Mouse (Mus musculus) hindbrain, embryonic 13.5 days (tissue): ENCODE measurements around the gene Cfl2. TPM values are rescaled to one million over a fixed set of nuclear protein-coding genes. Genes with fewer than 3 reads are reported as not detected.
"Not testable (repeated sequence)": the region's sequence is repeated elsewhere in the genome, so short reads cannot be mapped to it uniquely, and the experiment has no call there.

Experiments used
- ATAC-seq: fragments of 200-750 bp; cut with Nextera tagmentation; 2 replicates; pipeline ENCODE4 v1.8.0; 2017; ENCODE audit warnings: moderate TSS enrichment; ENCODE audit not compliant: low FRiP score
- H3K27ac ChIP-seq: fragments of 300-500 bp; sonication (generic); 2 replicates; pipeline ENCODE4 v1.5.1; 2015; ENCODE audit warnings: inconsistent platforms, mild to moderate bottlenecking, moderate library complexity
- H3K27me3 ChIP-seq: fragments of 300-500 bp; sonication (generic); 2 replicates; pipeline ENCODE4 v1.6.1; 2015; ENCODE audit warnings: mild to moderate bottlenecking, inconsistent platforms
- H3K36me3 ChIP-seq: fragments of 300-500 bp; sonication (generic); 2 replicates; pipeline ENCODE4 v1.6.1; 2015; ENCODE audit warnings: mild to moderate bottlenecking, inconsistent platforms
- H3K4me1 ChIP-seq: fragments of 300-500 bp; sonication (generic); replicated peaks from 2 replicates; pipeline ENCODE4 v1.6.1; 2015; ENCODE audit warnings: inconsistent platforms
- H3K4me2 ChIP-seq: fragments of 300-500 bp; sonication (generic); 2 replicates; pipeline ENCODE4 v1.6.1; 2015; ENCODE audit warnings: inconsistent platforms, mild to moderate bottlenecking, moderate library complexity
- H3K4me3 ChIP-seq: fragments of 300-500 bp; sonication (generic); 2 replicates; pipeline ENCODE4 v1.5.1; 2015; ENCODE audit warnings: mild to moderate bottlenecking, inconsistent platforms
- H3K9ac ChIP-seq: fragments of 300-500 bp; sonication (generic); 2 replicates; pipeline ENCODE4 v1.6.1; 2015; ENCODE audit warnings: mild to moderate bottlenecking, inconsistent platforms
- H3K9me3 ChIP-seq: fragments of 300-500 bp; sonication (generic); 2 replicates; pipeline ENCODE4 v1.6.1; 2016; ENCODE audit warnings: inconsistent platforms
- WGBS: fragments of 180-500 bp; shearing (Covaris S2); methylation state at CpG from one replicate; pipeline ENCODE4 v1.1.7; 2015; 5-methylcytosine and 5-hydroxymethylcytosine counted together
- polyA plus RNA-seq: library from polyadenylated mRNA; unstranded; fragments of >200 nt; fragmentation: Nextera tagmentation; extraction: Ambion mirVana; gene quantifications from 2 replicates; pipeline ENCODE4 v1.2.1, GENCODE M21; 2015

Gene Cfl2
- 295 and 300 TPM in 2 replicates for polyA plus RNA-seq

GRCm38 (mm10) chr12:54862606-54863535, at the start of gene Cfl2:
Cfl2 (minus strand) TSS chr12:54862877.
- Histone ChIP-seq H3K4me3 (peak within 1 kb of the TSS; percentile 92), H3K36me3 (peaks cover 10% of the 10 kb centered on the region), H3K27me3 (no peaks in the 10 kb centered on the region), H3K4me2 (peak within 1 kb of the TSS; percentile 80), H3K9me3 (peaks cover 4% of the 10 kb centered on the region; the same call in 1 of the 2 replicates), H3K4me1 (peaks cover 19% of the 10 kb centered on the region), H3K9ac (peak within 1 kb of the TSS; percentile 99), H3K27ac (peak within 1 kb of the TSS; percentile 99)
- WGBS: 1% methylated on average over 55 of the region's 82 CpGs
- peak; percentile 93 for ATAC-seq

- Histone ChIP-seq H3K9me3 (no peaks in the 10 kb centered on the region), H3K4me2 (no peak overlapping the region), H3K4me3 (no peak overlapping the region), H3K4me1 (no peaks in the 10 kb centered on the region), H3K36me3 (peaks cover 49% of the 10 kb centered on the region), H3K27ac (no peak overlapping the region), H3K9ac (no peak overlapping the region), H3K27me3 (no peaks in the 10 kb centered on the region)
- 90% methylated on average over 3 of the region's 3 CpGs for WGBS
- no peak for ATAC-seq
Measured at GRCm38 (mm10) chr12:54910387-54910786, 47.7 kb upstream of the Cfl2 start.

- not testable (repeated sequence) for H3K27me3 ChIP-seq, H3K27ac ChIP-seq, H3K4me3 ChIP-seq, ATAC-seq, H3K4me1 ChIP-seq, H3K9ac ChIP-seq, H3K9me3 ChIP-seq, H3K4me2 ChIP-seq
- 72% methylated on average over 2 of the region's 2 CpGs for WGBS
- peaks cover 20% of the 10 kb centered on the region for H3K36me3 ChIP-seq
Measured at GRCm38 (mm10) chr12:54892559-54892958, 29.9 kb upstream of the Cfl2 start.

- 100% methylated on average over 2 of the region's 2 CpGs for WGBS
- Histone ChIP-seq H3K4me1 (no peaks in the 10 kb centered on the region), H3K4me3 (no peak overlapping the region), H3K4me2 (no peak overlapping the region), H3K9me3 (no peaks in the 10 kb centered on the region), H3K27me3 (no peaks in the 10 kb centered on the region), H3K9ac (no peak overlapping the region), H3K27ac (no peak overlapping the region), H3K36me3 (peaks cover 6% of the 10 kb centered on the region; the same call in 1 of the 2 replicates)
- no peak for ATAC-seq
Measured at GRCm38 (mm10) chr12:54890426-54890825, 27.7 kb upstream of the Cfl2 start.

- Histone ChIP-seq H3K27ac (no peak overlapping the region), H3K4me2 (no peak overlapping the region), H3K9ac (no peak overlapping the region), H3K27me3 (no peaks in the 10 kb centered on the region), H3K36me3 (0 out of 2 replicates have a peak, but pooled peaks cover 4% of the 10 kb centered on the region), H3K4me3 (no peak overlapping the region), H3K4me1 (no peaks in the 10 kb centered on the region), H3K9me3 (no peaks in the 10 kb centered on the region)
- no peak for ATAC-seq
- WGBS: 87% methylated on average over 4 of the region's 4 CpGs
Measured at GRCm38 (mm10) chr12:54887580-54888127, 25.0 kb upstream of the Cfl2 start.

GRCm38 (mm10) chr12:54879630-54880029, 17.0 kb upstream of the Cfl2 start:
- no peak overlapping the region for H3K9ac ChIP-seq
- H3K36me3 ChIP-seq: no peaks in the 10 kb centered on the region
- H3K4me2 ChIP-seq: no peak overlapping the region
- H3K9me3 ChIP-seq: no peaks in the 10 kb centered on the region
- ATAC-seq: no peak
- no peak overlapping the region for H3K4me3 ChIP-seq
- WGBS: 11% methylated on average over 6 of the region's 6 CpGs
- H3K4me1 ChIP-seq: no peaks in the 10 kb centered on the region
- no peak overlapping the region for H3K27ac ChIP-seq
- no peaks in the 10 kb centered on the region for H3K27me3 ChIP-seq

GRCm38 (mm10) chr12:54879211-54879610, 16.5 kb upstream of the Cfl2 start:
- Histone ChIP-seq H3K9ac (no peak overlapping the region), H3K4me3 (no peak overlapping the region)
- WGBS: 79% methylated on average over 5 of the region's 5 CpGs

GRCm38 (mm10) chr12:54877875-54878274, 15.2 kb upstream of the Cfl2 start:
- no peaks in the 10 kb centered on the region for H3K27me3 ChIP-seq
- H3K9ac ChIP-seq: no peak overlapping the region
- no peak overlapping the region for H3K4me2 ChIP-seq
- no peaks in the 10 kb centered on the region for H3K9me3 ChIP-seq
- no peaks in the 10 kb centered on the region for H3K36me3 ChIP-seq
- no peaks in the 10 kb centered on the region for H3K4me1 ChIP-seq
- no peak for ATAC-seq
- WGBS: 80% methylated on average over 1 of the region's 1 CpGs
- no peak overlapping the region for H3K27ac ChIP-seq
- no peak overlapping the region for H3K4me3 ChIP-seq

More at GRCm38 (mm10) chr12:54879211-54879610, 16.5 kb upstream of the Cfl2 start:
- H3K27me3 ChIP-seq: no peaks in the 10 kb centered on the region
- H3K4me2 ChIP-seq: no peak overlapping the region
- ATAC-seq: no peak
- no peaks in the 10 kb centered on the region for H3K36me3 ChIP-seq
- H3K27ac ChIP-seq: no peak overlapping the region
- no peaks in the 10 kb centered on the region for H3K4me1 ChIP-seq
- H3K9me3 ChIP-seq: no peaks in the 10 kb centered on the region

GRCm38 (mm10) chr12:54876879-54877278, 14.2 kb upstream of the Cfl2 start:
- no peak for ATAC-seq

GRCm38 (mm10) chr12:54874711-54875110, 12.0 kb upstream of the Cfl2 start:
- Histone ChIP-seq H3K9me3 (no peaks in the 10 kb centered on the region), H3K36me3 (no peaks in the 10 kb centered on the region), H3K4me3 (no peak overlapping the region), H3K27me3 (no peaks in the 10 kb centered on the region), H3K9ac (no peak overlapping the region), H3K4me1 (no peaks in the 10 kb centered on the region), H3K27ac (no peak overlapping the region), H3K4me2 (no peak overlapping the region)
- 78% methylated on average over 6 of the region's 6 CpGs for WGBS
- no peak for ATAC-seq

More at GRCm38 (mm10) chr12:54876879-54877278, 14.2 kb upstream of the Cfl2 start:
- WGBS: 47% methylated on average over 5 of the region's 5 CpGs
- H3K4me3 ChIP-seq: no peak overlapping the region
- H3K4me2 ChIP-seq: no peak overlapping the region
- H3K27me3 ChIP-seq: no peaks in the 10 kb centered on the region
- no peak overlapping the region for H3K9ac ChIP-seq
- no peaks in the 10 kb centered on the region for H3K4me1 ChIP-seq
- H3K9me3 ChIP-seq: no peaks in the 10 kb centered on the region
- no peaks in the 10 kb centered on the region for H3K36me3 ChIP-seq
- no peak overlapping the region for H3K27ac ChIP-seq

GRCm38 (mm10) chr12:54861991-54862605, 579 bp downstream of the Cfl2 start:
- Histone ChIP-seq H3K9ac (peak overlapping the region; percentile 99), H3K27ac (peak overlapping the region; percentile 99), H3K9me3 (peaks cover 2% of the 10 kb centered on the region; the same call in 1 of the 2 replicates), H3K4me2 (peak overlapping the region; percentile 80), H3K4me1 (peaks cover 19% of the 10 kb centered on the region), H3K27me3 (no peaks in the 10 kb centered on the region), H3K36me3 (peaks cover 17% of the 10 kb centered on the region), H3K4me3 (peak overlapping the region; percentile 92)
- WGBS: under 1% methylated on average over 36 of the region's 36 CpGs
- peak; percentile 80 for ATAC-seq

GRCm38 (mm10) chr12:54859531-54859930, 3.1 kb downstream of the Cfl2 start:
- WGBS: 66% methylated on average over 6 of the region's 6 CpGs
- Histone ChIP-seq H3K4me3 (no peak overlapping the region), H3K27ac (no peak overlapping the region), H3K9ac (peak overlapping the region; percentile 9; the same call in 1 of the 2 replicates), H3K36me3 (peaks cover 25% of the 10 kb centered on the region), H3K4me1 (peaks cover 19% of the 10 kb centered on the region), H3K4me2 (peak overlapping the region; percentile 27), H3K9me3 (no peaks in the 10 kb centered on the region), H3K27me3 (no peaks in the 10 kb centered on the region)
- ATAC-seq: no peak
